Mouse (Mus musculus): Measurements from ENCODE around the gene Jam3.

The Jam3 gene

DNA sequence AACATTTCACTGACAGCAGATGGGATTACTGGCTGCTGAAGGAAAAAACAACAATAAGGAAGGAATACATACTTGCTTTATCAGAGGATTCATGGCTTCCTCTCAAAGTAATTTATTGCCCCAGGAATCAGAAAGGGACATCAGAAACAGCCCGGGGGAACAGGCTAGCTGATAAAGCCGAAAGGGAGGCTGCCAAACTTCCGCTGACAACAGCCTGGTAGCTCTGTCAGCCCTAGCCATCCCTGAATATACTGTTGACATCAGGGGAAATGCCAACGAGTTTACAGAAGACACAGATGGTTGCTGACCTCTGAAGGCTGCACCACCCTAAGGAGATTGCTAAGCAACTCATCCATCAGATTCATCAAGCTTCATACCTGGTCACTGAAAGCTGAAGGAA, 26.6 kb downstream of the Jam3 start:
- in situ Hi-C loops (cut with MboI; ENCODE audit: low pct_unique_long_range_greater_than_20kb in 1 of 2, low sequenced_read_pairs in 2 of 2, unreplicated experiment in 1 of 2): no loop called here

DNA sequence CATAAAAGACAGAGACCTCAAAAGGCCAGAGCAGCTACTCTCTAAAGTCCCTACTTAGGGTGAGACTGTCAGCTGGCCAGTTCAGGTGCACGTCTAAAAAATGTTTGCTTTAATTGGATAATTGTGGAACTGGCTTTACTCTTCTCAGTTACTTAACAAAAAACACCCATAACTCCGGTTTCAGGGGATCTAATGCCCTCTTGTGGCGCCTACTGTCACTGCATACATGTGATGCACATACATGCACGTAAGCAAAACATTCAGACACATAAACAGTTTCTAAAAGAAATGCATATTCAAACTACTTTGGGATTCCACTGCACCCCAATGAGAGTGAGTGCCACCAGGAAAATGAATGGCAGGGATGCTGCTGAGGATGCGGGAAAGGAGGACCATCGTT, 28.7 kb downstream of the Jam3 start:
- in situ Hi-C loops (cut with MboI; ENCODE audit: low pct_unique_long_range_greater_than_20kb in 1 of 2, low sequenced_read_pairs in 2 of 2, unreplicated experiment in 1 of 2): no loop called here

DNA sequence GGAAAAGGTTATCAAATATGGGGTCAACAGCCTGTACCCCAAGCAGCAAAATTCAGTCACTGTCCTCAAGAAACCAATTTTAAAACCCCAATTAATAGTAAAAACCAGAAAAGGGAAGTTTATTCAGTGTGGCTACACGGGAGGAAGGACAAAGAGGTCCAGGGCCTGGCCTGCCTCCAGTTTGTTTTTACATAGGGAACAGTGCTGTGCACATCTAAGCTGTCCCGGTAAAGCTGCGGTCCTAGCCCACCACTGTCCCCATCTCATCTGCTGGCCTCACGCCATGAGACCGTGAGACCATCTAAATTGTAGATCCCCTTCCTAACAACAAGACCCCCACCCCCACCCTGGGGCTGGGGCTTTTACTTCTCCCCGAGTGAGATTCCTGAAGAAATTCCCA, 29.8 kb downstream of the Jam3 start:
- in situ Hi-C loops (cut with MboI; ENCODE audit: low pct_unique_long_range_greater_than_20kb in 1 of 2, low sequenced_read_pairs in 2 of 2, unreplicated experiment in 1 of 2): no loop called here

DNA sequence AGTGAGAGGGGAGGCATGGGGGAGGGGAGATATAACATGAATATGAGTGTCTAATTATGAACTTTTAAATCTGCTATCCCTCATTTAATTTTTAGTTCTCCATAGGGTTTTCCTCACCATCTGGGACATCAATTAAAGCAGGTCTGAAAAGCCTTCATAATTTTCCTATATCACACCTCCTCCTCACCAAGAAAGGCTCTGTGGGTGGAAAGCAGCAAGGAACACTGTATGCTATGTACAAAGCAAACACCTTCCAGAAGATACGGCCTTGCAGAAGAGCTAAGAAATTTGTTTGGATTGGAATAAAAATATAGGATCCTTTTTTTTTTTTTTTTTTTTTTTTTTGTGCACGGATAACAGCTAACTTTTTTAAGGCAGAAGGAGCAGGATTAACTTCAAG, 31.3 kb downstream of the Jam3 start:
- in situ Hi-C loops (cut with MboI; ENCODE audit: low pct_unique_long_range_greater_than_20kb in 1 of 2, low sequenced_read_pairs in 2 of 2, unreplicated experiment in 1 of 2): no loop called here

DNA sequence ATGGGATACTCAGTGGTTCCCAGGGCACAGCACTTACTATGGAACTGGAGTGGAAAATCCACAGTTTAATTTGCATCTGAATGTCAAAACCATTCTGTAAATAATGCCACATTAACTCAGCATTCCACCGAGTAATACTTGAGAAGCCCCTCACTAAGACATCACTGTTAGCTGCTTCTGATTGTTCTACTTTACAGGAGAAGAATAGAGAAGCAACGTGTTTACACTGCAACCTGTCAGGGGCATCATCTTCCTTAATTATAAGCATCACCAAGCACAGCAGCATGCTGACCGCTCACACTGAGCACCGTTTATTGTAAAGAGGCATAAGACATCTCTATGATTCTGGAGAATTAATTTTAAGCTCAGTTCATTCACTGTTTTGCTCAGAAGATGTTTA, 32.3 kb downstream of the Jam3 start:
- in situ Hi-C loops (cut with MboI; ENCODE audit: low pct_unique_long_range_greater_than_20kb in 1 of 2, low sequenced_read_pairs in 2 of 2, unreplicated experiment in 1 of 2): no loop called here

DNA sequence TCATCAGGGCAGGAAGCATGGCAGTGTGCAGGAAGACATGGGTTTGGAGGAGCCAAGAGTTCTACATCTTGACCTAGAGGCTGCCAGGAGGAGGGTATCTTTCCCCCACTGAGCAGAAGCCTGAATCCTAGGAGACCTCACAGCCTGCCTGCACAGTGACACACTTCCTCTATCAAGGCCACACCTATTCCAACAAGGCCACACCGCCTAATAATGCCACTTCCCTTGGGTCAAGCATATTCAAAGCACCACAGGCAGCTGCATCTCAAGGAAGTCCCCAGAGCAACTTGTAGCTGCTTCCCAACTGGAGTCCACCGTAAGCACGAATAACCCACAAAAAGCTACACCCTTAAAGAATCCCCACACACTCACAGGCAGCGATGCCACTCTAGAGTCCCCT, 33.1 kb downstream of the Jam3 start:
- in situ Hi-C loops (cut with MboI; ENCODE audit: low pct_unique_long_range_greater_than_20kb in 1 of 2, low sequenced_read_pairs in 2 of 2, unreplicated experiment in 1 of 2): no loop called here

DNA sequence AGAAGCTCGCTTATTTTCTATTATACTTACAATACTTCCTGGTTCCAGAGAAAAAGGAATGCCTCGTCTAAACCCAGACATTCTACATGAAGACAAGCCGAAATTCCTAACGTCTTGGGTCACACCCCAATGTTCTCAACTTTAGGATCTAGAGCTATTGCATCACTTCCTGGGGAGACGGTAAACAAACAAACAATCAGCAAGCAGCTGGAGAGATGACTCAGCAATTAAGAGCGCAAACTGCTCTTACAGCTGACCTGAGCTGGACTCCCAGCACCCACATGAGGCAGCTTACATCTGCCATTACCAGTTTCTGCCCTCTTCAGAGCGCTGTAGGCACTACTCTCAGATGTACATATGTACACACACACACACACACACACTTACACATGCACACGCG, 34.0 kb downstream of the Jam3 start:
- in situ Hi-C loops (cut with MboI; ENCODE audit: low pct_unique_long_range_greater_than_20kb in 1 of 2, low sequenced_read_pairs in 2 of 2, unreplicated experiment in 1 of 2): no loop called here

DNA sequence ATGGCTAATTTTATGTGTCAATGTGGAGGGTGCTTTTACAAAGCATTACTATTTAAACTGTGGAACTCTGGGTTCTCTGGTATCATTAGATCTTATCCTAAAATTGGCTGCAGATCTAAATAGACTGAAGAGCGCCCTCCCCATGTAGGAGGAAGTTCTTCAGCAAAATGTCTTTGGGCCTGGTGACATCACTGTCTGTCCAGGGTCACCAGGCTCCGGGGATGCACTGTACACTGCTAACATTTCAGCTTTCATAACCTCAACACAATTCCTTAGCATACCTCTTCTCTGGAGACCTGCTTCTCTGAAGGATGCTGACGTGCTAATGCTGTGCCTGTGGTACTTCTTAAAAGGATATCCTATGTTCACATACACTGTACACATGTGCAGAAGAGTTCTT, 43.5 kb downstream of the Jam3 start:
- in situ Hi-C loops (cut with MboI; ENCODE audit: low pct_unique_long_range_greater_than_20kb in 1 of 2, low sequenced_read_pairs in 2 of 2, unreplicated experiment in 1 of 2): no loop called here

DNA sequence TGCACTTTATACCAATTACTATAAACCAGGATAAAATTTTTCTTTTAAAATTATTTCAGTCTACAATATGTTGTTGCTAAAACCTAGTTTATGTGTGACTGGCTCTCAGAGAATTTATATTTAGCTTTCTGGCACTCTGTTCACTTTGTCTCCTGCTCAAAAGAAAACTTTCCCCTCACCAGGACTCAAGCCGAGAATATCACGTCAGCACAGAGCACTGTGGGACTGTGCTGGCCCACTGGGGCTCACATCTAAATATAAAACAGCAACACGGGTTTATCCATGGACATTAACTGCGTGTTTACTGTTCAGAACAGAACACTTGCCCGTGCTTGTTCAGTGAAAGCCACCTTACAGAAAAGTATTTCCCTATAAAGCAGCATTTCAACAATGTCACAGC, 44.5 kb downstream of the Jam3 start:
- in situ Hi-C loops (cut with MboI; ENCODE audit: low pct_unique_long_range_greater_than_20kb in 1 of 2, low sequenced_read_pairs in 2 of 2, unreplicated experiment in 1 of 2): no loop called here

DNA sequence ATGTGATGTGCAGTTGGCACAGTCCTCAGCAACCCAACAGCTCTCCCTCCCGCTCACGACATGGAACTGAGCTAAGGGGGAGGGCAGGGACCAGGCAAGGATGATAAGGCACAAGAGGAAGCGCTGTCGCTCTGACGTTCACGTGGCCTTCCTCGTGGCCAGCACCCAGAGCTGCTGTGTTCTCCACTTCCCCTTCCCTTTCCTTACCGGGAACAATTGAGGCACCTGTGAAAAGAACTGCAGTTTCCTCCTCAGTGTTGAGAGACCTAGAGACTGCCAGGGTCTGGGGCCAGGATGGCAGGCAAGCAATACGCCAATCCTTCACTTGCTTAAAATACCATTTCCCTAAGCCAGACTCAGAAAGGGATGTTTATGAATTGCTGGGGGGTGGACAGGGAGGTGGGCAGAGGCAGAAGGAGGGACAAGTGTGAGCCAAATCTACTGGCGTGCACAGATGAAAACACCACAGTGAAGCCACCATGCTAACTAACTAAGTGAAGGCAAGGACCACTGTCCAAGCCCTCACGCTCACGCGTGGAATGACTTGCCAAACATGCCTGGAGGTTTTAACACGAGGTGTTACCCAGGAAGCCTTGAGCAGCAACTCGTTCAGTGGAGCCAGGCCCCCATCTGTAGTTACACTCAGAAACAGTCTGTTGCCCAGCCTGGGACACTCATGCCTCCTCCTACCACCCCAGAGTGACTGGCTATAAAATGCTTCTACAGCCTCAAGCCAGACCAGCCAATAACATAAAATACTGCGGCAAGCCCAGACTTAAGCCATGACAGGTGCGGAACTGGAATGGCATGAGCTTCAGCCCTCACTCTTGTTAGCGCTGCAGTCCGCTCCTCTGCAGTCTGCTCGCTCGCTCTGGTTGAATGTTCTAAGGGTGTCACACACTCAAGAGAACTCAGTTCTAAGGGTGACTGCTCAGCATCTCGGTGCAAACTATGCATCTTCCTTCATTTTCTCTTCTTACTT, 45.4 kb downstream of the Jam3 start:
- in situ Hi-C loops (cut with MboI; ENCODE audit: low pct_unique_long_range_greater_than_20kb in 1 of 2, low sequenced_read_pairs in 2 of 2, unreplicated experiment in 1 of 2): no loop called here

DNA sequence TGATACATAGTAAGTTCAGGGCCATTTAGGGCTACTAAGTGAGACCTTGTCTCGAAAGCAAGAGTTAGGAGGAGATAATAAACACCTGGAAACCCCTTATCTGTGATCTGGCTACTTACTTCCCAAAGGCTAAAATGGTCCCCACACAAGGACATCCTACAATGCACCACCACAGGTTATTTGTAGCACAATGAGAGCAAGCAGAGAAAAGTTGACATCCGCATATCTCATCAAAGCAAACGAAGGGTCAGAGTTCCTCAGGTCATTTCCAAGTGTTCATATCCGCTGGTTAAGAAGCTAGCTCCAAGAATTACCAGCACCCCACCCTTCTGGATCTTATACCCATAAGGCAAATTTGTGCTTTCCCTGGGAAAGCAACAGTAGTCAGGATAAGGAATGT, 46.8 kb downstream of the Jam3 start:
- in situ Hi-C loops (cut with MboI; ENCODE audit: low pct_unique_long_range_greater_than_20kb in 1 of 2, low sequenced_read_pairs in 2 of 2, unreplicated experiment in 1 of 2): no loop called here

DNA sequence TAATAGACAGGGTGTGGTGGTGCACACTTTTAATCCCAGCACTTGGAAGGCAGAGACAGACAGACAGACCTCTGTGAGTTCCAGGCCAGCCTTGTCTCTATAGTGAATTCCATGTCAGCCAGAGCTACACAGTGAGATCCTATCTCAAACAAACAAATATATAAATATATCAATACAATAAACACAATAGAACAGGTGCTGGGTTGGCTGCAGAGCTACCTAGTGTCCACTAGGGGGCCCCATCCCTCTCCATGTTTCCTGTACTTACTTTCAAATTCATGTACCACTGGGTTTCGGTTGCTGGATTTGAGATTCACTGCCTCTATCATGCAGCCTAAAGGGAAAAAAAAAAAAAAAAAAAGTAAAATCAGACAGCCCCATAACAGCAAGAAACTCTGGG, 49.1 kb downstream of the Jam3 start:
- in situ Hi-C loops (cut with MboI; ENCODE audit: low pct_unique_long_range_greater_than_20kb in 1 of 2, low sequenced_read_pairs in 2 of 2, unreplicated experiment in 1 of 2): no loop called here

DNA sequence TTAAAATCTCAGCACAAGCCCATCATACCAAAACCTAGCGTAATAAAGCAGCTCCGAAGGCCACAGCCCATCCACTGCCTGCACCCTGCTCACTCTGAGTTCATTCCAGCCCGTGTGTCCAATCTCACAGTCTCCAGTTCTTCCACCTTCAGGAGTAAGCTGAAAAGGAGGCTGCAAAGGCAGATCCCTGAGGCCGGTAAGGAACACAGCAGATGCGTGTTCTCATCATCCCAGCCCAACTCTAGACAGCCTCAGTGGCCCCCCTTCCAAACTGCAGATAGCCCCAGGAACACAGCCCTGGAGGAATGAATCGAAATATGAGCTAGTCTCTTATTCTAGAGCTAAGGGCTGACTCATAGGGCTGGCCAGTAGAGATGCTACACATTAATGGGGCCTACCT, 53.8 kb downstream of the Jam3 start:
- in situ Hi-C loops (cut with MboI; ENCODE audit: low pct_unique_long_range_greater_than_20kb in 1 of 2, low sequenced_read_pairs in 2 of 2, unreplicated experiment in 1 of 2): no loop called here

DNA sequence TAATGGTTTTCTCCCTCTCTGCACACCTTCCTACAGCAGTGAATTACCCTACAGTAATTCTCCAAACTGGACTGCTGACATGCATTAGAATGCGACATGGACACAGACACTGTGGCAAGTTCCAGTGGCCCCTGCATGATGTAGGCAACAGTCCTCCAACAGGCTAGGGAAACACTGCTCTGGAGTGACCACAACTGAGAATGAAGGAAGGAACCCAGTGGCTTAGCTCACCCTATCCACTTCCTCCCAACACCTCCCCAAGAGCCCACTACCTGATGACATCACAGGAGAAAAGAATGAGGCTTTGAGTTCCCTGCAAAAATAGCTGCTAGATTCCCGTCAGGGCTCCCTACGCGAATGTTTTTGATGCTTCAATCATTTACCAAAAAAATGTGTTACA, 55.7 kb downstream of the Jam3 start:
- in situ Hi-C loops (cut with MboI; ENCODE audit: low pct_unique_long_range_greater_than_20kb in 1 of 2, low sequenced_read_pairs in 2 of 2, unreplicated experiment in 1 of 2): no loop called here

DNA sequence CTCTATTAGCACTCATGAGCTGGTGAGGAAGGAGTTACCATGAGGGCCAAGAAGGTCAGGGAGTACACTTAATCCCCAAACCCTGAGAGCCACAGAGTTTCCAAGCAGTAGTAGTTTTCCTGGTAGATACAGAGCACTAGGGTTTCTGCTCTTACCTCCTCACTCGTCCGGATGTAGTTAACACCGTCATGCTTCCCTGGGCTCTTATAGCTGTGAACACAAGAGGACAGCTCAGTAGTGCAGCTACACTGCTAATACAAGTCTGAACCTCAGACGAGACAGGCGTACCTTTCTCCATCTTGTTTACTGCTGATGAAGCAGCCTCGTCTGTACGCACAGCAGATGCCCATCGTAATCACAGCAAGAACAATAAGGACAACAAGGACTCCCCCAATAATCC, 56.7 kb downstream of the Jam3 start:
- in situ Hi-C loops (cut with MboI; ENCODE audit: low pct_unique_long_range_greater_than_20kb in 1 of 2, low sequenced_read_pairs in 2 of 2, unreplicated experiment in 1 of 2): no loop called here

DNA sequence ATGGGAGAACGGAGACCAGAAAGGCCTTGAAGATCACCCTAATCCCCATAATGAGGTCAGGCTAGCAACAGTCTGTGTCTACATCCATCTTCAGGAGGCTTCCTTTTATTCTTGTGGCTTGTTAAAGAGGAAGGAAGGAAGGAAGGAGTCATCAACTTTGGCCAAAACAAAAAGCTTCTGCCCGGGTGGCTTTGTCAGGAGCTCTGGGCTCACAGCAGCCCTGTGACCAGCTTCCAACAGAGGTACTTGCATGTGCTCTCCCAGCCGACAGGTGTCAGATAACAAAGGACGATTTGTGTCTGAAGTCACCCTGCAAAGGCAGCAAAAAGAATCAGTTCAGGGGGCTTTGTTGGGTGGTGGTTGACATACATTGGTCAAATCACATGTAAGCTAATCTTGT, 57.1 kb downstream of the Jam3 start:
- in situ Hi-C loops (cut with MboI; ENCODE audit: low pct_unique_long_range_greater_than_20kb in 1 of 2, low sequenced_read_pairs in 2 of 2, unreplicated experiment in 1 of 2): no loop called here

DNA sequence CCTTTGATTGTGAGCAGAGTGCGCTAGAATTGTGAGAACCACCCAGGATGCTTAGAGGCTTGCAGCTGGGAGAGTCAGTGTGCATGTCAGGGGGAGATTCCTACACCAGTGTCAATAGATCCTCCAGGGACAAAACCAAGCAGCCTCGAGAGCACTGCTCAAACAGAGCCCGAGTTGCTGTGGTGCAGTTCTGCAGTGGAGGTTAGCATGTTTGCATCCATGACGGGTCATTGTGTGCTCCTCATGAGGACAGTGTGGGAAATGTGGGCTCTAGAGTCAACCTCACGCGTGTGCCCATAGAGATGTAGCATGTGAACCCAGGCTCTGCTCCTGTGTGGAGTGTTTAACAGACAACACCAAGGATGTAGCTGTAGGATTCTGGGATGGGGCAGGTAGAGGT, 62.3 kb downstream of the Jam3 start:
- in situ Hi-C loops (cut with MboI; ENCODE audit: low pct_unique_long_range_greater_than_20kb in 1 of 2, low sequenced_read_pairs in 2 of 2, unreplicated experiment in 1 of 2): no loop called here

DNA sequence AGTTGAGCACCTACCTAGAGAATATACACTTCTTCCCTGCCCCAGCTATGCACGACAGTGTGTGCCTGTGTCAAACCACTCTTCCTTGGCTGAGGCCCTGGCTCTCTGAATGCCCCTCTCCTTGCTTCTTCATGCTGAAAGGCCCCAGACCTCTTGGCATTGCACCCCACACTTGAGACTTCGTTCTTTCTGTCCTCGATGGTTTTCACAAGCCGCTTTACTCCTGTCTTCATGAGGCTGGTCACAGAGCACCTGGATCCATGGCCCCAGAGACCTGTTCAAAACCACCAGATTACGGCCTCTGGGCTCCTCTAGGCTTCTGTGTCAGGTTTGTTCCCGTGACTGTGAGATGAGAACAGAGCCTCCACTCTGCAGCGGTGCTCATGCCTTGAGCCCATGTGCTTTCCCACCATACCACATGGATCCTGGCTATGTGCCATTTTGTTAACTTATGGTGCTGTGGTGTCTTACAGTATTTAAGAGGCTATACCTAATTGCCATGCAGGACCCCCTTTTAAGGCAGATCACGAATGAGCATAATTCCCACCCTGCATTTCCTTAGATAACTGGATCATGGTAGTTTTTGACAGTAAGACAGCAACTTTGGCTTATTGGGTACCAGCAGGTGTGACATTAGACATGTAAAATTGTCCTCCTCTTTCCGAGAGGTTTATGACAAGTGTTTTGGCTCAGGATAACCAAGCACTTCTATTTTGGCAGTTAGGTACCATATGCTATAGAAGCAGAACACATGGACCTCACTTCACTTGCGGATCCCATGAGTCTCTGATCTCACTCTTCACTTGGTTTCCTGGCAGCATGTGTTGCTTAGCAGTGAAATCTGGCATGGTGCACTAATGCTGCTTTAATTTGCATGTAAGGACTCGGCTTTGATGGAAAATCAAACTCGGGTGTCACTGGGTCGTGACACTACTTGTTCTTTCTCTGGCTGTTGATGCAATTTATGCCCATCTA, 64.1 kb downstream of the Jam3 start:
- in situ Hi-C loops (cut with MboI; ENCODE audit: low pct_unique_long_range_greater_than_20kb in 1 of 2, low sequenced_read_pairs in 2 of 2, unreplicated experiment in 1 of 2): no loop called here

DNA sequence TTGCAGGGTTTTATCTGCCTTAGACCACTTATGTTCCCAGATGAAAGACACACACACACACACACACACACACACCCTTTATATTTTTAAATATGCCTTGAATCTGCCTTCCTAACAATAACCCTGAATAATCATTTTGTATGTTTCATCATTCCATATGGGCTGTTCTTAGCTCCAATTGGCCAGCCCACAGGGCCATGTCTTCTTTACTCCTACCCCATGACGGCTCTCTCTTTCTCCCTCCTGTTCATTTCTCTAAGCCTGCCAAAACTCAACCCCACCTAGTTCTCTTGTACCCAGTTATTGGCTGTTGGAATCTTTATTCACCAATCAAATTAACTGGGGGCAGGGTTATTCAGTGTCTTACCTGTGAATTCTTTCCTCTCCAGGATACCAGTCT, 65.1 kb downstream of the Jam3 start:
- in situ Hi-C loops (cut with MboI; ENCODE audit: low pct_unique_long_range_greater_than_20kb in 1 of 2, low sequenced_read_pairs in 2 of 2, unreplicated experiment in 1 of 2): no loop called here

All from mouse embryonic stem cell (cell line).